Mouse (Mus musculus): Measurements from ENCODE around the gene Pnmt. TPM values are rescaled to one million over a fixed set of nuclear protein-coding genes. Genes with fewer than 3 reads are reported as not detected.

Gene Pnmt
- polyA plus RNA-seq, 1 experiment from 2014 or later = 0.73 TPM

GRCm38 (mm10) chr11:98435723-98436122 lies 49.5 kb downstream of the Pnmt start:
- ATAC-seq (ENCODE audit: low read depth) = no peak
- no peak overlapping the region for H3K9ac ChIP-seq
- 89% methylated on average over 9 of the region's 9 CpGs for WGBS
- H3K36me3 ChIP-seq = peaks cover 36% of the 10 kb centered on the region
- H3K4me3 ChIP-seq = no peak overlapping the region
- H3K4me2 ChIP-seq = no peak overlapping the region
- H3K27ac ChIP-seq (replicated peaks) = no peak overlapping the region
- H3K27me3 ChIP-seq = no peaks in the 10 kb centered on the region
- H3K9me3 ChIP-seq = no peaks in the 10 kb centered on the region
- peaks cover 10% of the 10 kb centered on the region for H3K4me1 ChIP-seq (replicated peaks)

DNA sequence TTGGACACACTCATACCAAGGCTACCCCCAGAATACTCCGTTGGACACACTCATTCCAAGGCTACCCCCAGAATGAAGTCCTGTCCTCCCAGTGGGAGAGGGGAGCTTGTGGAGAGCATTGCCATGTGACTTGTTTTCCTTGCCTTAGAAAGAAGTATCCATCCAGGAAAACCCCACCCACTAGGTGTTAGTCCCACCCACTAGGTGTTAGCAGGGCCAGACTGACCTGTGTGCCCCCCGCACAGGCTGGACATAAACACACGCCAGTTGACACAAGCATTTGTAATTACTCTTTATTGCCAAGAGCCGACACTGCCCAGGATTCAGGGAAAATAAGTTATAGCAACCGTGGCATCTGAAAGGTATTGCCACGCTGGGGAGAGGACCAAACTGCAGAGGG lies 51.2 kb downstream of the Pnmt start:
- H3K4me2 ChIP-seq = peak overlapping the region; percentile 84; the same call in 1 of the 2 replicates
- H3K9ac ChIP-seq = no peak overlapping the region
- 83% methylated on average over 6 of the region's 6 CpGs for WGBS
- H3K27me3 ChIP-seq = no peaks in the 10 kb centered on the region
- H3K36me3 ChIP-seq = peaks cover 36% of the 10 kb centered on the region
- H3K9me3 ChIP-seq = no peaks in the 10 kb centered on the region
- peaks cover 10% of the 10 kb centered on the region for H3K4me1 ChIP-seq (replicated peaks)
- H3K27ac ChIP-seq (replicated peaks) = no peak overlapping the region
- H3K4me3 ChIP-seq = peak overlapping the region; percentile 71
- no peak for ATAC-seq (ENCODE audit: low read depth)

Other genes starting within 250 kb of the Pnmt start
- gene Fbxl20, start 236.0 kb upstream of the Pnmt start, polyA plus RNA-seq (2015; fragmentation: Nextera tagmentation; extraction: Ambion mirVana) = 28.2 and 28.5 TPM in 2 replicates
- 60.1 and 66.1 TPM in 2 replicates for gene Med1, start 193.2 kb upstream of the Pnmt start, polyA plus RNA-seq (2015; fragmentation: Nextera tagmentation; extraction: Ambion mirVana)
- 9.4 and 9.6 TPM in 2 replicates for gene Cdk12, start 183.4 kb upstream of the Pnmt start, polyA plus RNA-seq (2015; fragmentation: Nextera tagmentation; extraction: Ambion mirVana)
- gene Neurod2, start 56.8 kb upstream of the Pnmt start, polyA plus RNA-seq (2015; fragmentation: Nextera tagmentation; extraction: Ambion mirVana) = 26.4 and 27.0 TPM in 2 replicates
- gene Ppp1r1b, start 38.0 kb upstream of the Pnmt start, polyA plus RNA-seq (2015; fragmentation: Nextera tagmentation; extraction: Ambion mirVana) = 1.7 and 2.1 TPM in 2 replicates
- 39.7 and 41.1 TPM in 2 replicates for gene Stard3, start 28.1 kb upstream of the Pnmt start, polyA plus RNA-seq (2015; fragmentation: Nextera tagmentation; extraction: Ambion mirVana)
- 0.42 and 2.1 TPM in 2 replicates for gene Tcap, start 2.6 kb upstream of the Pnmt start, polyA plus RNA-seq (2015; fragmentation: Nextera tagmentation; extraction: Ambion mirVana)
- 7.4 and 8.7 TPM in 2 replicates for gene Pgap3, start 14.0 kb downstream of the Pnmt start, polyA plus RNA-seq (2015; fragmentation: Nextera tagmentation; extraction: Ambion mirVana)
- 10.4 and 10.9 TPM in 2 replicates for gene Erbb2, start 26.0 kb downstream of the Pnmt start, polyA plus RNA-seq (2015; fragmentation: Nextera tagmentation; extraction: Ambion mirVana)
- 239 and 265 TPM in 2 replicates for gene Mien1, start 52.5 kb downstream of the Pnmt start, polyA plus RNA-seq (2015; fragmentation: Nextera tagmentation; extraction: Ambion mirVana)
- 0.47 and 0.80 TPM in 2 replicates for gene Grb7, start 59.9 kb downstream of the Pnmt start, polyA plus RNA-seq (2015; fragmentation: Nextera tagmentation; extraction: Ambion mirVana)
- gene Ikzf3, start 159.6 kb downstream of the Pnmt start, polyA plus RNA-seq (2015; fragmentation: Nextera tagmentation; extraction: Ambion mirVana) = 0.31 TPM in 1 of 2 replicates, not detected in the other
- 0.23 TPM in 1 of 2 replicates, not detected in the other for gene Zpbp2, start 164.6 kb downstream of the Pnmt start, polyA plus RNA-seq (2015; fragmentation: Nextera tagmentation; extraction: Ambion mirVana)
- 78.0 and 81.0 TPM in 2 replicates for gene Ormdl3, start 200.9 kb downstream of the Pnmt start, polyA plus RNA-seq (2015; fragmentation: Nextera tagmentation; extraction: Ambion mirVana)
- not detected in 2 replicates for gene Lrrc3c, start 211.8 kb downstream of the Pnmt start, polyA plus RNA-seq (2015; fragmentation: Nextera tagmentation; extraction: Ambion mirVana)
- 0.89 and 1.1 TPM in 2 replicates for gene Gm12355, start 239.2 kb downstream of the Pnmt start, polyA plus RNA-seq (2015; fragmentation: Nextera tagmentation; extraction: Ambion mirVana)
- not detected in 2 replicates for gene Gsdma3, start 239.9 kb downstream of the Pnmt start, polyA plus RNA-seq (2015; fragmentation: Nextera tagmentation; extraction: Ambion mirVana)

All from neural tube, embryonic 13.5 days (tissue).